Mouse (Mus musculus) limb, embryonic 14.5 days (tissue): ENCODE measurements around the gene Jade1. TPM values are rescaled to one million over a fixed set of nuclear protein-coding genes. Genes with fewer than 3 reads are reported as not detected.

Source experiments
- ATAC-seq: fragments of 200-750 bp; cut with Nextera tagmentation; 2 replicates; pipeline ENCODE4 v1.8.0; 2017; ENCODE audit warnings: low read depth, moderate number of reproducible peaks, moderate TSS enrichment; ENCODE audit not compliant: low FRiP score
- DNase-seq: peaks from one replicate; pipeline ENCODE4 v3.0.0-alpha.2; 2015; ENCODE audit warnings: low spot score
- H3K27ac ChIP-seq: fragments of 300-500 bp; sonication (generic); replicated peaks from 2 replicates; pipeline ENCODE4 v1.5.1; 2014; ENCODE audit warnings: low read depth, mild to moderate bottlenecking, low read length, moderate library complexity, mixed read lengths
- H3K27me3 ChIP-seq: fragments of 300-500 bp; sonication (generic); 2 replicates; pipeline ENCODE4 v1.6.1; 2014; ENCODE audit warnings: low read length, mixed read lengths; ENCODE audit not compliant: control insufficient read depth, insufficient read depth
- H3K36me3 ChIP-seq: fragments of 300-500 bp; sonication (generic); 2 replicates; pipeline ENCODE4 v1.6.1; 2014; ENCODE audit warnings: mild to moderate bottlenecking, low read length, moderate library complexity, mixed read lengths; ENCODE audit not compliant: control insufficient read depth, insufficient read depth
- H3K4me1 ChIP-seq: fragments of 300-500 bp; sonication (generic); 2 replicates; pipeline ENCODE4 v1.6.1; 2014; ENCODE audit warnings: antibody characterized with exemption, low read length, mixed read lengths; ENCODE audit not compliant: control insufficient read depth, insufficient read depth
- H3K4me2 ChIP-seq: fragments of 300-500 bp; sonication (generic); replicated peaks from 2 replicates; pipeline ENCODE4 v1.6.1; 2014; ENCODE audit warnings: low read depth, mild to moderate bottlenecking, low read length, moderate library complexity; ENCODE audit not compliant: severe bottlenecking
- H3K4me3 ChIP-seq: fragments of 300-500 bp; sonication (generic); replicated peaks from 2 replicates; pipeline ENCODE4 v1.5.1; 2014; ENCODE audit warnings: low read length
- H3K9ac ChIP-seq: fragments of 300-500 bp; sonication (generic); 2 replicates; pipeline ENCODE4 v1.6.1; 2014; ENCODE audit warnings: mild to moderate bottlenecking, low read depth, low read length, moderate library complexity; ENCODE audit not compliant: severe bottlenecking
- H3K9me3 ChIP-seq: fragments of 300-500 bp; sonication (generic); 2 replicates; pipeline ENCODE4 v1.6.1; 2016; ENCODE audit warnings: low read length; ENCODE audit not compliant: control insufficient read depth
- POLR2A ChIP-seq: fragments of 200-500 bp; IDR thresholded peaks from 2 replicates; pipeline ENCODE4 v1.8.0; 2012; ENCODE audit warnings: inconsistent platforms, mild to moderate bottlenecking, moderate library complexity, borderline replicate concordance; ENCODE audit not compliant: insufficient read depth, insufficient read length; ENCODE audit errors: extremely low read depth
- WGBS: fragments of 180-500 bp; shearing (Covaris S2); extraction: QIAGEN DNeasy Blood & Tissue Kit; methylation state at CpG from one replicate; pipeline ENCODE4 v1.1.7; 2014; 5-methylcytosine and 5-hydroxymethylcytosine counted together
- polyA plus RNA-seq, 2 experiments: library from polyadenylated mRNA; depleted of rRNA in 1 of 2; stranded (reverse) in 1 of 2; unstranded in 1 of 2; fragments of >200 nt; fragmentation: Nextera tagmentation in 1 of 2; extraction: Ambion mirVana in 1 of 2; gene quantifications; 2 replicates each; pipeline versions ENCODE4 v1.2.1 to v1.2.3; 2012 to 2014

The Jade1 gene
- polyA plus RNA-seq, 2 experiments: 8.8 to 12.8 TPM

DNA sequence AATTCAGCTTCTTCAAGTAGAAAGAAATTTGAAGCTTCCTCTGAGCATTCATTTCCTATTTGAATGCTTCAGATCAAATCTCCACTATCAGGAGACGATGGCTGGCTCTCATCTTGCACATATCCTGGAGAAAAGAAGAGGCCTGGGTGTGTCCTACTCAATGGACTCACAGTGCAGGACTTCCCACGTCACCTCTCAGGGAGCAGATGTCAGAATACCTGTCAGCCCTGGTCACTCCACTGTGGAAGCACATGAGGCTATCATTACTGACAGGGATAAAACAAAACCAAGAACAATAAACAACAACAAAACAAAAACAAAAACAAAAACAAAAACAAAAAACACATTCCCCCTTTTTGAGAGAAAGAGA, 32.5 kb upstream of the Jade1 start:
- H3K4me2 ChIP-seq: no peak overlapping the region

DNA sequence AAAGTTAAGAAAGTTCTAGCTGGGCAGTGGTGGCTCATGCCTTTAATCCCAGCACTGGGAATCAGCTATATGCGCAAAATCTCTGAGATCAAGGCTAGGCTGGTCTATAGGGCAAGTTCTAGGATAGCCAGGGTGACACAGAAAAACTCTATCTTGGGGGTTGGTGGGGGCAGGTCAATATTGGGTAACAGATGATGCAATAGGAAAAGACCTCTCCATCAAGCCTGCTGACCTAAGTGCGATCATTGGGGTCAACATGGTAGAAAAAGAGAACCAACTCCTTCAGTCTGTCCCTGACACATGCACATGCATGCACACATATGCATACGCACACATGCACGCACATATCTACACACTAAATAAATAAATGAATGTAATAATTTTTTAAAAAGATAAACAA, 32.1 kb upstream of the Jade1 start:
- Histone ChIP-seq H3K27me3 (no peaks in the 10 kb centered on the region), H3K9me3 (no peaks in the 10 kb centered on the region), H3K4me3 (no peak overlapping the region), H3K36me3 (no peaks in the 10 kb centered on the region), H3K4me1 (no peaks in the 10 kb centered on the region), H3K9ac (no peak overlapping the region), H3K27ac (no peak overlapping the region), H3K4me2 (no peak overlapping the region)
- WGBS: 91% methylated on average over 4 of the region's 4 CpGs
- DNase-seq: no peak
- TF ChIP-seq POLR2A: no peak
- ATAC-seq: no peak

More for the DNA sequence above, 32.5 kb upstream of the Jade1 start:
- WGBS: 54% methylated on average over 2 of the region's 2 CpGs
- no peak overlapping the region for H3K4me3 ChIP-seq
- H3K36me3 ChIP-seq: no peaks in the 10 kb centered on the region
- no peaks in the 10 kb centered on the region for H3K27me3 ChIP-seq
- H3K27ac ChIP-seq: no peak overlapping the region
- no peaks in the 10 kb centered on the region for H3K9me3 ChIP-seq
- H3K4me1 ChIP-seq: no peaks in the 10 kb centered on the region
- DNase-seq (no peak), ATAC-seq (no peak)
- H3K9ac ChIP-seq: no peak overlapping the region
- TF ChIP-seq POLR2A: no peak

DNA sequence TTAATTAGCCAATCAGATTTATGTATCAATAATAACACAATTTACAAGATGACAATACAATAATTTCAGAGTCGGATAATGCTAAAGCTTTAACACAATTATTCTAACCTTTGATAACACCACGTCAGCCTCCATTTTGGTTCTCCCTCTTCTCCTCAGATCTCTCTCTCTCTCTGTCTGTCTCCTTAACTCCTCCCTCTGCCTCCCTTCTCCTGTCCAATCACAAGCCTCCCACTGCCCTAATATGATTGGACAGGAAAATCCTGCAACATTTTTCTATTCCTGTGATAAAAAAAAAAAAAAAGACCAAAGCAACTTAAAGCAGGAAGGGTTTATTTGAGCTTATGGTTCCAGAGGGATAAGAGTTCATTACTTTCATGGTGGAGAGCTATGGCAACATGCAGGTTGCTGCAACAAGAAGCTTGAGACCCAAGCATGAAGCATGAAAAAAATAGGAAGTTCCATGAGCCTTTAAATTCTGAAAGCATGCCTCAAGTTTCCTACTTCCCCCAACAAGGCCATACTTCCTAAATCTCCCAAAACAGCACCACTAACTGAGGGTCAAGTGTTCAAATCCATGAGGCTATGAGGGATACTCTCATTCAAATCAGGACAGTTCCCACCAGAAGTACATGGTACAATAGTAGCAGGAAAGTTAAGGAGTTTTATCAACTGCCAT, 27.1 kb upstream of the Jade1 start:
- Histone ChIP-seq H3K27ac (no peak overlapping the region), H3K27me3 (no peaks in the 10 kb centered on the region), H3K4me1 (no peaks in the 10 kb centered on the region; the same call in 1 of the 2 replicates), H3K4me2 (no peak overlapping the region), H3K9me3 (no peaks in the 10 kb centered on the region), H3K4me3 (no peak overlapping the region), H3K9ac (no peak overlapping the region), H3K36me3 (no peaks in the 10 kb centered on the region)
- 95% methylated on average over 2 of the region's 2 CpGs for WGBS
- ATAC-seq: no peak
- no peak for DNase-seq
- no peak for TF ChIP-seq POLR2A

DNA sequence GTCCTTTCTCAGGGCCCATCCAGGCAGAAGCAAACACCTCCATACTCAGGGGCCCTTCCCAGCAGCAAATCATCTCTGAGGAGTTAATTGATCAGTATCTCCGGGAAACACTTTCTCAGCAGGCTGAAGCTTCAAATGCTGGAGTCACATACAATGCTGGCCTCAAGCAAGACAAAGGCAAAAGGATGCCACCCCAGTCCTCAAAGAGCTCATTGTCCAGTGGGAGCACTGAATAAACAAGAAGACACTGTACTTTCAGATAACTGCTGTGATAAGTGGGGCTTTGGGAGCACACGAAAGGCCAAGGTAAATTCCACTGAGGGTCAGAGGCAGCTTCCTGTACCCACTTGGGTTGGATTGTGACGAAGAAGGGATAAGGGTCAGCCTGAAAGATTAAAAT, 25.4 kb upstream of the Jade1 start:
- no peak for TF ChIP-seq POLR2A
- WGBS: 84% methylated on average over 3 of the region's 3 CpGs

DNA sequence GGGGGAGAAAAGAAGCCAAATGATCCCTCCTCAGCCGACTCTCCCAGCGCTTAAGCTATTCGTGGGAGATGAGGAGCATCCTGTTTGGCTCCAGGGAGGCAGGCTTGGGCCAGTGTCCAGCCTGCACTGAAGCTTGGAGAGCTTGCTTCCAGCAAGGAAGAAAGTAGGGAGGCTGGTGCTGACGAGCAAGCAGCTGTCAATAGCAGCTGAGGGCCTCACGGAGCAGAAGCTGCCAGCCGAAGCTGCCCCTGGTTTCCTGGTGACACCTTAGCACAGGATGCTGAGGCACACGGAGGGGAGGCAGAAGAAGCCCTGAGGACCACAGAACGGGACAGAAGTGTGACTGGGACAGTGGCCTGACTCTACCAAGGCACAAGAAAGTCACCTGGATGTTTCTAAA, 24.0 kb upstream of the Jade1 start:
- Histone ChIP-seq H3K36me3 (no peaks in the 10 kb centered on the region), H3K9ac (no peak overlapping the region), H3K27me3 (no peaks in the 10 kb centered on the region), H3K27ac (no peak overlapping the region), H3K9me3 (no peaks in the 10 kb centered on the region), H3K4me2 (no peak overlapping the region), H3K4me3 (no peak overlapping the region), H3K4me1 (no peaks in the 10 kb centered on the region; the same call in 1 of the 2 replicates)
- no peak for ATAC-seq
- TF ChIP-seq POLR2A: no peak
- WGBS: 20% methylated on average over 8 of the region's 8 CpGs
- DNase-seq: no peak

More for the DNA sequence above, 25.4 kb upstream of the Jade1 start:
- Histone ChIP-seq H3K9me3 (no peaks in the 10 kb centered on the region), H3K36me3 (no peaks in the 10 kb centered on the region), H3K4me1 (no peaks in the 10 kb centered on the region; the same call in 1 of the 2 replicates), H3K27ac (no peak overlapping the region), H3K9ac (no peak overlapping the region), H3K4me2 (no peak overlapping the region), H3K4me3 (no peak overlapping the region), H3K27me3 (no peaks in the 10 kb centered on the region)
- ATAC-seq: no peak
- no peak for DNase-seq
